7 mouse cellular contexts compared by ENCODE assay signal in the genomic region with DNA sequence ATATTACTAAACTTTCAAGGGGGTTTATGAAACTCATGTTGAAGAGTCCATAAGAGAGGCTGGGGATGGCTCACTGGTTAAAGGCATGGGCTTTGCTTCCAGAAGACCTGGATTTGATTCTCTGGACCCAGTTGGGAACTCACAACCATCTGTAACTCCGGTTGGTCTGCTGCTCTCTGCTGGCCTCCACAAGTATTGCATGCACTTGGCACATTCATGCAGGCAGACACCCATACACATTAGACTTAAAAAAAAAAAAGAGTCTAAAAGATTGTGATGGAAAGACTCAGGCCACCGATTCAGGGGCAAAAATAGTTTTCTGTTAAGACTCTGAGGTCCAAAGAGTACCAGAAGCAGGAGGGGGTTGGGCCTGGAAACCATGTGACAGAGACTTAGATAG. TPM values are rescaled to one million over a fixed set of nuclear protein-coding genes. Genes with fewer than 3 reads are reported as not detected.
DNase-seq lines count a peak whose midpoint lies in the region; ATAC-seq and TF ChIP-seq lines count a peak whose summit lies in the region.

No protein-coding gene starts in this region.

- H3K27ac ChIP-seq in ES-Bruce4 (ENCODE audit: insufficient read depth, low read length): no peak overlapping the region
- no peak overlapping the region for H3K27ac ChIP-seq in lung, embryonic 14.5 days (ENCODE audit: low read depth)
- no peak overlapping the region for H3K27ac ChIP-seq in spleen, adult 2 months (ENCODE audit: insufficient read depth, low read length)

- H3K4me1 ChIP-seq in ES-Bruce4 (ENCODE audit: control insufficient read depth, insufficient read depth, low read length): peaks cover 3% of the 10 kb centered on the region
- H3K4me1 ChIP-seq in lung, embryonic 14.5 days (ENCODE audit: insufficient read depth): no peaks in the 10 kb centered on the region
- no peaks in the 10 kb centered on the region for H3K4me1 ChIP-seq in spleen, adult 2 months (ENCODE audit: control insufficient read depth, insufficient read depth, insufficient read length)

- H3K27me3 ChIP-seq in ES-Bruce4 (ENCODE audit: control insufficient read depth, insufficient read depth, low read length, poor library complexity, severe bottlenecking): no peaks in the 10 kb centered on the region
- H3K27me3 ChIP-seq in lung, embryonic 14.5 days (ENCODE audit: insufficient read depth, low read length): no peaks in the 10 kb centered on the region
- no peaks in the 10 kb centered on the region for H3K27me3 ChIP-seq in spleen, adult 2 months (ENCODE audit: control insufficient read depth, insufficient read depth, low read length)

- H3K4me2 ChIP-seq in lung, embryonic 14.5 days: no peak overlapping the region

- H3K4me3 ChIP-seq in ES-Bruce4 (ENCODE audit: low read depth, low read length): no peak overlapping the region
- H3K4me3 ChIP-seq in lung, embryonic 14.5 days (ENCODE audit: low read depth, low read length): no peak overlapping the region
- H3K4me3 ChIP-seq in spleen, adult 2 months (ENCODE audit: extremely low read depth, insufficient read depth, insufficient read length): no peak overlapping the region

- H3K36me3 ChIP-seq in ES-Bruce4 (ENCODE audit: control insufficient read depth, insufficient read depth, low read length, poor library complexity, severe bottlenecking): peaks cover 7% of the 10 kb centered on the region; the same call in 1 of the 2 replicates
- H3K36me3 ChIP-seq in lung, embryonic 14.5 days (ENCODE audit: insufficient read depth): peaks cover 99% of the 10 kb centered on the region
- no peaks in the 10 kb centered on the region; the same call in 1 of the 2 replicates for H3K36me3 ChIP-seq in spleen, adult 2 months (ENCODE audit: control insufficient read depth, insufficient read depth, low read length)

- WGBS in lung, embryonic 14.5 days: 35% methylated on average over 2 of the region's 2 CpGs
- WGBS in spleen, adult 2 months: 46% methylated on average over 2 of the region's 2 CpGs

- peak; percentile 71 for TF ChIP-seq CTCF in ES-Bruce4 (IDR thresholded peaks at IDR 0.05; ENCODE audit: low read depth, low read length)
- TF ChIP-seq CTCF in lung, embryonic 14.5 days (IDR thresholded peaks at IDR 0.05; ENCODE audit: low read depth): peak; percentile 83
- peak; percentile 58; the same call in 1 of the 2 replicates for TF ChIP-seq CTCF in spleen, adult 2 months (IDR thresholded peaks at IDR 0.05; ENCODE audit: extremely low read depth, insufficient read depth, insufficient read length, insufficient replicate concordance)

- ATAC-seq in lung, embryonic 14.5 days (ENCODE audit: insufficient read depth): no peak

- TF ChIP-seq EP300 in ES-Bruce4 (IDR thresholded peaks at IDR 0.05; ENCODE audit: insufficient read depth, low read depth, low read length): no peak

- no peak overlapping the region for H3K9ac ChIP-seq in ES-Bruce4 (ENCODE audit: low read depth, poor library complexity, severe bottlenecking)
- no peak overlapping the region for H3K9ac ChIP-seq in lung, embryonic 14.5 days

- TF ChIP-seq POLR2A in ES-Bruce4 (IDR thresholded peaks at IDR 0.05; ENCODE audit: insufficient read depth, low read length): no peak
- TF ChIP-seq POLR2A in spleen, adult 2 months (IDR thresholded peaks at IDR 0.05; ENCODE audit: low read depth, low read length): no peak

- peak; percentile 60 for DNase-seq in A20 (ENCODE audit: low read depth, low spot score)
- peak; percentile 64 for DNase-seq in cerebellum, adult 9-10 months
- peak; percentile 72 for DNase-seq in gastrocnemius, postnatal 10 days
- peak; percentile 88 to 89 for DNase-seq in kidney, postnatal 4 days
- DNase-seq in lung, embryonic 14.5 days: peak; percentile 90
- DNase-seq in spleen, adult 2 months (ENCODE audit: low read depth in 1 of 2, low spot score in 2 of 2): peak in 1 of 2 experiments; percentile 51

- no peaks in the 10 kb centered on the region for H3K9me3 ChIP-seq in ES-Bruce4 (replicated peaks; ENCODE audit: control insufficient read depth, insufficient read depth, low read length, poor library complexity, severe bottlenecking)
- no peaks in the 10 kb centered on the region for H3K9me3 ChIP-seq in lung, embryonic 14.5 days (ENCODE audit: low read depth, low read length)

RNA-seq across cellular contexts. Expression of gene Fads1, which starts 8.1 kb away (rescaled TPM):
- polyA plus RNA-seq in ES-Bruce4 (2011; ENCODE audit: insufficient read depth, insufficient read length, low read depth, missing spikeins): 52.9 and 56.8 TPM in 2 replicates
- 10 to 100 TPM; 27.9 to 28.5 TPM for total RNA-seq in gastrocnemius, postnatal 10 days (2021)
- polyA plus RNA-seq in lung, embryonic 14.5 days (2014; fragmentation: Nextera tagmentation; extraction: Ambion mirVana): 112 and 117 TPM in 2 replicates
- 17.8 and 20.0 TPM in 2 replicates for polyA plus RNA-seq in spleen, adult 2 months (2012; rRNA removed)

RNA-seq across cellular contexts. Expression of gene Tmem258, which starts 13.0 kb away (rescaled TPM):
- polyA plus RNA-seq in ES-Bruce4 (2011; ENCODE audit: insufficient read depth, insufficient read length, low read depth, missing spikeins): 290 and 300 TPM in 2 replicates
- total RNA-seq in gastrocnemius, postnatal 10 days (2021): 100 to 1,000 TPM; 118 to 127 TPM
- 449 and 486 TPM in 2 replicates for polyA plus RNA-seq in lung, embryonic 14.5 days (2014; fragmentation: Nextera tagmentation; extraction: Ambion mirVana)
- polyA plus RNA-seq in spleen, adult 2 months (2012; rRNA removed): 70.4 and 88.0 TPM in 2 replicates

RNA-seq across cellular contexts. Expression of gene Fen1, which starts 13.2 kb away (rescaled TPM):
- 36.1 and 40.5 TPM in 2 replicates for polyA plus RNA-seq in ES-Bruce4 (2011; ENCODE audit: insufficient read depth, insufficient read length, low read depth, missing spikeins)
- total RNA-seq in gastrocnemius, postnatal 10 days (2021): 1 to 10 TPM; 8.4 to 9.1 TPM
- 113 and 114 TPM in 2 replicates for polyA plus RNA-seq in lung, embryonic 14.5 days (2014; fragmentation: Nextera tagmentation; extraction: Ambion mirVana)
- polyA plus RNA-seq in spleen, adult 2 months (2012; rRNA removed): 16.0 and 23.4 TPM in 2 replicates

RNA-seq across cellular contexts. Expression of gene Myrf, which starts 49.8 kb away (rescaled TPM):
- 15.0 and 15.9 TPM in 2 replicates for polyA plus RNA-seq in ES-Bruce4 (2011; ENCODE audit: insufficient read depth, insufficient read length, low read depth, missing spikeins)
- total RNA-seq in gastrocnemius, postnatal 10 days (2021): under 1 TPM; 0.09 to 0.14 TPM
- polyA plus RNA-seq in lung, embryonic 14.5 days (2014; fragmentation: Nextera tagmentation; extraction: Ambion mirVana): 14.1 TPM in 2 replicates
- polyA plus RNA-seq in spleen, adult 2 months (2012; rRNA removed): 2.3 and 3.8 TPM in 2 replicates
